Mouse (Mus musculus) layer of hippocampus, postnatal 25 days (tissue): ENCODE results near the gene Selenos. TPM values are rescaled to one million over a fixed set of nuclear protein-coding genes. Genes with fewer than 3 reads are reported as not detected.
"Not testable (repeated sequence)": the region's sequence is repeated elsewhere in the genome, so short reads cannot be mapped to it uniquely, and the experiment has no call there.

Experiments used
- DNase-seq, 2 experiments: peaks; one replicate each; pipeline ENCODE4 v3.0.0; 2022; ENCODE audit warnings: mixed read lengths in 2 of 2, low spot score in 1 of 2; ENCODE audit errors: extremely low spot score in 1 of 2
- total RNA-seq, 2 experiments: library from RNA; stranded (reverse); gene quantifications; 2 replicates each; pipeline ENCODE4 v1.2.3; 2021

Selenos gene
- total RNA-seq, result 10 to 100 TPM; 54.0 to 56.2 TPM

GRCm38 (mm10) chr7:66079364-66080230, at the start of gene Selenos:
TSS of gene Selenos (plus strand) at chr7:66079649.
- peak; percentile 80 to 86 for DNase-seq

DNA sequence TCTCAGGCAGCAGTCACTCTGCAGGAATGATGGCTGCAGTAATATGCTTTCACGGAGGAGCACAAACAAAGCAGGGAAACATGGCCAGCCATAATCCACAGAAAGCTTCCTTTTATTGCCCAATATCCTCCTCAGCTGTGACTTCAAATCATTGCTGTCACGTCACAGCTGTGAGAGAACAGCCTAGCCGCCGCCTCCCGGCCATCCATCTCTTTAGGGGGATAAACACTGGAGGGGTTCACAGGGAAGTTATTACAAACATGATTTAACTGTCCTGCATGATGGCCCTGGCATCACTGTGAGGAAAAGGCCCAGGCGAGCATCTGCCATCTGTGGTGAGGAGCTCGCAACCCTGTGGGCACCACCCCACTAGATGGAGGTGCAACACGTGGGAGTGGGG, 42.6 kb upstream of the Selenos start:
- DNase-seq, result no peak

DNA sequence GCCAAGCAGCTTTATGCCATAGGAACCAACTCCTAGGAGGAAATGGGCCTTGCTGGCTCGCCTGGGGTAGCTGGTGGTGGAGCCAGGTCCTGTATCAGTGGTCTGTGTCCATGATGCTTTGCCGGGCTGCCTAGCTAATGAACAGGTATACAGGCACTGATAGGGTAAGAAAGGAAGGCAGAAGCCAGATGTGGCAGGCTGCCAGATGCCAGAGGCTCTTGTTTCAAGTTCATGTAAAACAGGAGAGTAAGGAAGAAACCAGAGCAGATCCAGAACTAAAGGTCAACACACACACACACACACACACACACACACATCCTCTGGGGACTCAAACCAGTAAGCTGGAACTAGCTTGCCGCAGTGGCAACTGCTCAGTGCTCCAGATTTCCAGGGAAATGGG, 41.2 kb upstream of the Selenos start:
- DNase-seq, result no peak

DNA sequence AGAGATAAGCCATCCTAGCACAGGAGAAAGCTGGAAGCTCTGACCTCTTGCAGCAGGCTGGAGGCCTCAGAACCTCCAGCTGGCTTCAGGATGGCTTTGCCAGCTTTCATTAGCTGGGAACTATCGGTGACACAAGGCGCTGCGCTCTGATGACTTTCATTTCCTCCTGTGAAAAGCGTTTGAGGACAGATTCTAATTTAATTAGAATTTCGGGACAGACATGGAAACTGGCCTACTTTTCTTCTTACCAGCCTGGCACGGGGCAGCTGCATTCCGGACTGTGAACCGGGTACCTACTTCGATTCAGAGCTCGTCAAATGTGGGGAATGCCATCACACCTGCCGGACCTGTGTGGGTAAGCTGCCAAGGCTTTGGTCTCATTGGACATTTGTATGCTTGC, 40.7 kb upstream of the Selenos start:
- no peak for DNase-seq

DNA sequence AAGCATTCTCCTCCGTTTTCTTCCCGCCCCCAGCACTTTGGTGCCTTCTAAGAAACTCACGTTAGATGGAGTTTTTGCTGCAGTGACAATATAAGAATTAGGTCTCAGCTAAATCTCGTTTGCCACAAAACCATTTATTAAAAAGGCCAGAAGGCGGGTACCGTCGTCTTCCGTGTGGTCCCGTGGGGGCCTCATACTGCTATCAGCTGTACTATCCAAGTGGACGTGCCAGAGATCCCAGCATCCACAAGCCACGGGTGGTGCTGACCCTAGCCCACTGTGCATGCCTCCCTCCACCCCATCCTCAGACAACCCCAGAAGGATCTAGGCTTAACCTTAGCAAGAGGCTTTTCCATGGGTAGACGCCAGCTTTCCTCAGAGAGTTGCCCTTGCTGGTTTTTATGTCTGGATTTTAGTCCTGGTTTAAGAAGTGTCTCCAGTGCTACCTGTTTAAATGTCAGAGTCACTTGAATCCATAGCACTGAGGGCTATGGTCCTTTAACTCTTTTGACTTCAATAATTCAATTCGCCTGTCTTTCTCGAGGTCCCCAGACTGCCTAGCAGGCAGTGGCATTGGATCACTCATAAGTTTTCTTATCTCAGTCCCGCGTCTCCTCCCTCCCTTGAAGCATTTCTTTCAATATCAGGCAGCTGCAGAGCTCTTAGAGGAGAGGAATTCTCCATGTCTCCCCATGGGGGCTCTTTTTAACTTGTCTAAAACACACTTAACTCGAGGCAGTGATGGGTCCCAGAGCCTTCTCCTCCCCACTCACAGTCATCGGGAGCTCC, 39.2 kb upstream of the Selenos start:
- DNase-seq, result no peak

GRCm38 (mm10) chr7:66043552-66044459, 35.6 kb upstream of the Selenos start, which contains the start of gene Gm45213:
TSS of gene Gm45213 (plus strand) at chr7:66043602.
- no peak for DNase-seq

- no peak for DNase-seq
These were observed 34.8 kb upstream of the Selenos start for GRCm38 (mm10) chr7:66044617-66045016.

GRCm38 (mm10) chr7:66046921-66047918, 32.2 kb upstream of the Selenos start:
- no peak for DNase-seq

GRCm38 (mm10) chr7:66047975-66048374, 31.5 kb upstream of the Selenos start:
- no peak for DNase-seq

- DNase-seq, result no peak
These were observed 30.8 kb upstream of the Selenos start for GRCm38 (mm10) chr7:66048446-66049230.

- DNase-seq, result no peak
These were observed 25.4 kb upstream of the Selenos start for GRCm38 (mm10) chr7:66053946-66054483.

DNA sequence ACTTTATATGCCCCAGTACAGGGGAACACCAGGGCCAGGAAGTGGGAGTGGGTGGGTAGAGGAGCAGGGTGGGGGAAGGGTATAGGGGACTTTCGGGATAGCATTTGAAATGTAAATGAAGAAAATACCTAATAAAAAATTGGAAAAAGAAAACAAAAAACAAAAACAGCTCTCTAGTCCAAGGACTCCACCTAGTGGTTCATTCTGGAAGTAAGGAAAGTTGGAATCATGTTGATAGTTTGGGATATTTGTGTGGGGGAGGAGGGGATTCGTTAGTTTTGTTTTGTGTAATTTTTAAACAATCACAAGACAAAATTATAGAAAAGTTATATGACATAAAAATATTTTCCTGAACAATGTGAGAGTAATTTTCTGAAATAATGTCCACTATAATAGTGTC, 24.1 kb upstream of the Selenos start:
- not testable (repeated sequence) for DNase-seq

DNA sequence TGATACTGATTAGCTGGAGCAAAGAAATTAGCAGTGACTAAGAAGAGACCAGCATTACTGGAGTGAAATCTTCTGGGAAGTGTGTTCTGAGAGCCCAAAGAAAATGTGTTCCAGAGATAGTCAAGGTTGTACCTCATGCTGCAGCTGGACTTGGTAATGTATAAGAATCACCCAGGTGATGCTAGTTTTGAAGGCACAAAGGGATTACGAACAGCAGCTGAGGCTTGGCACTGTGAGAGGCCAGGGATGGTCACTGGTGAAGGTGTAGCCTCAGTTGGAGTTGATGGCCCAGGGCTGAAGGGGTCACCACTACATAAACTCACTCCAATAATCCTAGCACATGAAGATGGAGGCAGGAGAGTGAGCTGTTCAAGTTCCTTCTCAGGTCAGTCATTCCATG, 20.7 kb upstream of the Selenos start, which contains the start of gene Snrpa1:
TSS of gene Snrpa1 (plus strand) at position 301 of the 400 bp plus-strand sequence.
- DNase-seq, result no peak

GRCm38 (mm10) chr7:66060066-66060956, 19.1 kb upstream of the Selenos start:
- peak; percentile 81 to 87 for DNase-seq

DNA sequence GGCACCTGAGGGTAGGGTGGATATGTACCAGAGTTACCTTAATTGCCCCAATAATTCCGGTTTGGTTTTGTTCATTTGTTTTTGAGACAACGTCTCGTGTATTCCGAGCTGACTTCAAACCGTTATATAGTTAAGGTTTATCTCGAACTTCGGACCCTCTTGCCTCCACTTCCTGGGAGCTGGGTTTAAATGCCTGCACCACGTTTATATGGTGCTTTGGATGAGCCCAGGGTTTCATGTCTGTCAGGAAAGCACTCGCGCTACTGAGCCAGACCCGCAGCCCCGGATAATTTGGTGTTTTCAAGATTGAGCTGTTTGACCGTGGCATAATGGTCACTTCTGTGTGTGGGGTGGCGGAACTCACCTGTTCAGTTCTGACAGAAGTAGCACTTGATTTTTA, 18.4 kb upstream of the Selenos start:
- DNase-seq, result no peak

DNA sequence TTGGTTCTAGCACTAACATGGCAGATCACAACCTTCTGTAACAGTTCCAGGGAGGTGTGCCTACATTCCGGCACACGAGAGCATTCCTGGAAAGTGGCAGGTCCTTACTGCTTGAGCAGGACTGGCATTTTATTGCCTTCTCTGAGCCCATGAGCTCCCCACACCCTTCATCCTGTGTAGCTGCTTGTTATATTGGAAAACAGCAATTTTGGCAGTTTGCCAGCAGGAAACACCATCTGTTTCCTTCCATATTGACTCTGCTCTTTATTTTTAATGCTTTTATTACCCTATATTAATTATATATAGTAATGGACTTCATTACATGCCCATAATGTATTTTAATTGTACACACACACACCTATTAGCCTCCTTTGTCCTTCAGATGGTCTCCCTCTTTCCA, 3.0 kb upstream of the Selenos start:
- peak in 1 of 2 experiments; percentile 32 for DNase-seq

DNA sequence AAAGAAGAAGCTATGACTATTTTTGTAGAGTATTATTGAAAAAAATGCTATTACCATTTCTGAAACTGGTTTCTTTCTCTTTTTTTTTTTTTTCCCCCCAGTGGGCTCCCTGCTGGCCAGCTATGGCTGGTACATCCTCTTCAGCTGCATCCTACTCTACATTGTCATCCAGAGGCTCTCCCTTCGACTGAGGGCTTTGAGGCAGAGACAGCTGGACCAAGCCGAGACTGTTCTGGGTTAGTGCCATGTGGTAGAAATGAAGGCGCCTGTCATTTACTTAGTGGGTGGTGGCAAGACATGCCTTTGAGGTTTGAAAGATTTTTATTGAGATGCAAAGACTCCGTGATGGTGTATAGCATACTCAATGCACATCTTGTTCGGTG, 773 bp downstream of the Selenos start:
- no peak for DNase-seq
